Mouse (Mus musculus): ENCODE measurements around the gene Abcg1. TPM values are rescaled to one million over a fixed set of nuclear protein-coding genes. Genes with fewer than 3 reads are reported as not detected.

Gene Abcg1
- polyA plus RNA-seq, 1 experiment: not detected

DNA sequence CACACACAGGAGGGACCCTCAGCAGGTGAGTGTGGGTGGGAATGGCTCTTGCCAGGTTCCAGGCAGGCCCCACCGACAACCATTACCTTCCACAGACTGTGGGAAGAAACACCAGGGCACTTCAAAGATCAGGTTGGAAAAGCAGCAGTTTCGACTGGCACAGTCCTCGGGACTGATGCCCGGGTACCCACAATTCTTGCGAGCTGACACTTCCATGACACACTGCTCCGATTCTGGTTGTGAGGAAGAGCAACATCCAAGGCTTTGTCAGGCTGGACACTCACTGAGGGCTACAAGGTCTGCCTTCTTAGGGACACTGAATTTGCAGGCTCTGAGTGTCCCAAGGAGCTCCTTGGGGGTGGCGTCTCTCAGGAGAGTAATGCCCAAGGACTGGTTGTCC lies 84.6 kb downstream of the Abcg1 start:
- 95% methylated on average over 7 of the region's 7 CpGs for WGBS
- Histone ChIP-seq H3K27ac (ENCODE audit: insufficient read depth, low read depth, low read length) (no peak overlapping the region), H3K4me1 (ENCODE audit: control insufficient read depth, insufficient read depth, low read length) (no peaks in the 10 kb centered on the region), H3K4me3 (ENCODE audit: insufficient read depth, low read depth, low read length) (no peak overlapping the region)
- no peak for TF ChIP-seq CTCF (IDR thresholded peaks at IDR 0.05; ENCODE audit: insufficient read depth, low read depth, low read length)
- no peak for TF ChIP-seq POLR2A (IDR thresholded peaks at IDR 0.05; ENCODE audit: insufficient read depth, low read depth, low read length)

DNA sequence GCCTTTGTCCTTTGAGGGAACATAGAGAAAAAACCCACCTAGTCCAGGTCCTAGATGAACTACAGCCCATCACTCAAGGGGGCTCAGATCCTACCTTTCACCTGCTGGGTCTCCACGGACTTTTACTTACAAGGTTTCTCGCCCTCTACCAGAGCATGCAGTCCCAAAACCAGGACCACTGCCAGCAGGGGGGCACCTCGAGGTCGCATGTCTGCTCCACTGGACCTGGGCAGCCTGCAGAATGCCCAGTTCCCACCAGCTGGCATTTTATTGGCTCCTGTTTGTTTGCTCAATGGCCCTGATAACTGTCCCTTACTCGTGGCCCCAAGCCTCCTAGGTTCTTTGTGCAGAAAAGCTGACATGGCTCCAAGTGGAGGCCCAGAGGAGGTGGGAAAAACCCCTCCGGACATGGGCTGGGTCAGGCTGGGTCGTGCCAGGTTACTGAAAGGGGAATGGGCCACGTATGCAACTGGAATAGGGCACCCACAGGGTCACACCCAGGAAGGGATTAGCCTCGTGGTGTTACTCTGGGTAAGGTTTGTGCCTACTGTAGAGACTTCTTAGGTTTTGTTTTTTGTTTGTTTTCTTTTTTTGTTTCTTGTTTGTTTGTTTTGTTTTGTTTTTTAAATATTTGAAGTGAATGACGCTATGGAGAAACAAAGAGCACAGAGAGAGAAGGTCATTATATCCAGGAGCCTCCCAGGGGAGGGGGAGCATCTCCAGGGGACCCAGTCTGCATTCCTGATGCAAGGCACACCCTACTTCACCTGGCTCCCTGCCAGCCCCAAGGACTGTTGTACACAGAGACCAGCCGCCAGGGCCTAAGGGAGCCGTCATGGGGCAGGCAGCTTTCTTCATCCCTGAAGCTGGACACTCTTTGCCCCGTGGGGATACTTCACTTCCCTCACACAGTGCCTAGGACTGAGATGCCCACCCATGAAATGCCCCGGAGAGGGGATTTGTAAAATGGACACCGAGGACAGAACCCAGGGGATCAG lies 86.9 kb downstream of the Abcg1 start, which contains the start of gene Tff2:
TSS of gene Tff2 (minus strand) at position 243 of the 998 bp plus-strand sequence.
- Histone ChIP-seq H3K27ac (ENCODE audit: insufficient read depth, low read depth, low read length) (no peak within 1 kb of the TSS), H3K4me3 (ENCODE audit: insufficient read depth, low read depth, low read length) (no peak within 1 kb of the TSS), H3K4me1 (ENCODE audit: control insufficient read depth, insufficient read depth, low read length) (no peaks in the 10 kb centered on the region)
- TF ChIP-seq POLR2A (IDR thresholded peaks at IDR 0.05; ENCODE audit: insufficient read depth, low read depth, low read length): no peak
- TF ChIP-seq CTCF (IDR thresholded peaks at IDR 0.05; ENCODE audit: insufficient read depth, low read depth, low read length): no peak
- 60% methylated on average over 15 of the region's 15 CpGs for WGBS

DNA sequence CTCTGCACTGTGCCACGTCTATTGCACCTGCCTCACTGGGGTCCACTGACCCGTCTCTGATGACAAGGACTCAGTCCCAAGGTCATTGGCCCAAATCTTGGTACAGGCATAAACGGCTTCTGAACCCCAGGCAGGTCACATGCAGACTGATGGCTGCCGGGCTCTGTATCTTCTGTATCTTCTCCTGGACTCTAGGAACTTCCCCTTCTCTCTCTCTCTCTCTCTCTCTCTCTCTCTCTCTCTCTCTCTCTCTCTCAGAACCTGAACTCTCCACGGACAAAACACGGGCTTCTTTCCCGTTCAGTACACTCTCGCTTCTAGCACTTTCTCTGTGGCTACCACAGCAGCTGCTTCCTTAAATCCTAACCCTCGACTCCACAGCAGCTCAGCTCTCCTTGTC lies 88.5 kb downstream of the Abcg1 start:
- Histone ChIP-seq H3K4me1 (ENCODE audit: control insufficient read depth, insufficient read depth, low read length) (no peaks in the 10 kb centered on the region), H3K27ac (ENCODE audit: insufficient read depth, low read depth, low read length) (no peak overlapping the region), H3K4me3 (ENCODE audit: insufficient read depth, low read depth, low read length) (no peak overlapping the region)
- 90% methylated on average over 9 of the region's 9 CpGs for WGBS
- no peak for TF ChIP-seq CTCF (IDR thresholded peaks at IDR 0.05; ENCODE audit: insufficient read depth, low read depth, low read length)
- TF ChIP-seq POLR2A (IDR thresholded peaks at IDR 0.05; ENCODE audit: insufficient read depth, low read depth, low read length): no peak

- Histone ChIP-seq H3K4me3 (ENCODE audit: insufficient read depth, low read depth, low read length) (no peak overlapping the region), H3K4me1 (ENCODE audit: control insufficient read depth, insufficient read depth, low read length) (peaks cover 11% of the 10 kb centered on the region), H3K27ac (ENCODE audit: insufficient read depth, low read depth, low read length) (no peak overlapping the region)
- TF ChIP-seq CTCF (IDR thresholded peaks at IDR 0.05; ENCODE audit: insufficient read depth, low read depth, low read length): no peak
- TF ChIP-seq POLR2A (IDR thresholded peaks at IDR 0.05; ENCODE audit: insufficient read depth, low read depth, low read length): no peak
- 63% methylated on average over 5 of the region's 5 CpGs for WGBS
Measured at GRCm38 (mm10) chr17:31152512-31152911, 95.0 kb downstream of the Abcg1 start.

GRCm38 (mm10) chr17:31152966-31153499 lies 95.6 kb downstream of the Abcg1 start:
- no peak overlapping the region for H3K27ac ChIP-seq (ENCODE audit: insufficient read depth, low read depth, low read length)
- 77% methylated on average over 9 of the region's 9 CpGs for WGBS
- H3K4me1 ChIP-seq (ENCODE audit: control insufficient read depth, insufficient read depth, low read length): peaks cover 11% of the 10 kb centered on the region
- H3K4me3 ChIP-seq (ENCODE audit: insufficient read depth, low read depth, low read length): no peak overlapping the region
- TF ChIP-seq POLR2A (IDR thresholded peaks at IDR 0.05; ENCODE audit: insufficient read depth, low read depth, low read length) (no peak), CTCF (IDR thresholded peaks at IDR 0.05; ENCODE audit: insufficient read depth, low read depth, low read length) (no peak)

DNA sequence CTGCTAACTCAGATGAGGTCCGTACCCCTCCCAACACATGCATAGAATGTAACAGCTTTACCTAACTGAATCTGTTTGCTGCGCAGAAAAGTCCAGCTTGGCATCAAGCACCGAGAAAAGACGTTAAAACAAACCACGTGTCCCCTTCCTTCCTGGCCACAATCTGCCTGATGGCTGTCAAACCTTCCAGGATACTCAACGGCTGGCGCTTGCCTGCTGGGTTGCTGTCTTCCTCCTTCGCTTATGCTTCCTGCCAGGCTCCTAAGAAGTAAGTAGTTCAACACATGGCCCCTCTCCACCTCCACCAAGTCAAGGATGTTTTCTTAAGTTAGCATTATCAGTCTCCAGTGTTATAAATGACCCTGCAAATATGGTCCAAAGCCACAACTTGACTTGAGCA lies 96.3 kb downstream of the Abcg1 start:
- no peak for TF ChIP-seq CTCF (IDR thresholded peaks at IDR 0.05; ENCODE audit: insufficient read depth, low read depth, low read length)
- TF ChIP-seq POLR2A (IDR thresholded peaks at IDR 0.05; ENCODE audit: insufficient read depth, low read depth, low read length): no peak
- 83% methylated on average over 8 of the region's 8 CpGs for WGBS
- Histone ChIP-seq H3K4me1 (ENCODE audit: control insufficient read depth, insufficient read depth, low read length) (peaks cover 11% of the 10 kb centered on the region), H3K4me3 (ENCODE audit: insufficient read depth, low read depth, low read length) (no peak overlapping the region), H3K27ac (ENCODE audit: insufficient read depth, low read depth, low read length) (no peak overlapping the region)

DNA sequence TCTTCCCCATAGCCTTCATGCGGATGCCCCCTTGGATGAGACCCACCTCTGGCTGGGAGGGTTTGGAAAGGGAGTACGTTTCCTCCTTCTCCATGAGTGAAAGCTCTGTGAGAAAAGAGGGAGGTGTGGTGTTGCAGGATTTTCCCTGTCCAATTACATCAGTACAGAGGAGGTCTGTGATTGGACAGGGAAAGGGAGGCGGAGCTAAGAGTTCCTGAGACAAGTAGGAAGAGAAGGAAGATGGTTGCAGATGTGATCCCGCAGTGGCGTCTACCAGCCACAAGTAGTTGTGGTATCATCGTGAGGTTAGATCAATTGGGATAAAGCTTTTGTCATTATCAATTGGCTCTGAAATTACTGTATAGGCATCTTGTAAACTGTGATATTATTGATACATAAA lies 100.4 kb downstream of the Abcg1 start:
- 87% methylated on average over 6 of the region's 6 CpGs for WGBS
- TF ChIP-seq POLR2A (IDR thresholded peaks at IDR 0.05; ENCODE audit: insufficient read depth, low read depth, low read length): no peak
- H3K4me1 ChIP-seq (ENCODE audit: control insufficient read depth, insufficient read depth, low read length): peaks cover 10% of the 10 kb centered on the region
- no peak overlapping the region for H3K27ac ChIP-seq (ENCODE audit: insufficient read depth, low read depth, low read length)
- no peak overlapping the region for H3K4me3 ChIP-seq (ENCODE audit: insufficient read depth, low read depth, low read length)

GRCm38 (mm10) chr17:31160291-31160690 lies 102.8 kb downstream of the Abcg1 start:
- WGBS: 82% methylated on average over 4 of the region's 4 CpGs
- TF ChIP-seq CTCF (IDR thresholded peaks at IDR 0.05; ENCODE audit: insufficient read depth, low read depth, low read length) (no peak), POLR2A (IDR thresholded peaks at IDR 0.05; ENCODE audit: insufficient read depth, low read depth, low read length) (no peak)
- Histone ChIP-seq H3K4me3 (ENCODE audit: insufficient read depth, low read depth, low read length) (no peak overlapping the region), H3K4me1 (ENCODE audit: control insufficient read depth, insufficient read depth, low read length) (peaks cover 7% of the 10 kb centered on the region), H3K27ac (ENCODE audit: insufficient read depth, low read depth, low read length) (no peak overlapping the region)

- TF ChIP-seq CTCF (IDR thresholded peaks at IDR 0.05; ENCODE audit: insufficient read depth, low read depth, low read length) (no peak), POLR2A (IDR thresholded peaks at IDR 0.05; ENCODE audit: insufficient read depth, low read depth, low read length) (no peak)
- no peak overlapping the region for H3K27ac ChIP-seq (ENCODE audit: insufficient read depth, low read depth, low read length)
- 52% methylated on average over 12 of the region's 12 CpGs for WGBS
Measured at GRCm38 (mm10) chr17:31162607-31163006, 105.1 kb downstream of the Abcg1 start.

More at GRCm38 (mm10) chr17:31162607-31163006, 105.1 kb downstream of the Abcg1 start:
- Histone ChIP-seq H3K4me3 (ENCODE audit: insufficient read depth, low read depth, low read length) (no peak overlapping the region), H3K4me1 (ENCODE audit: control insufficient read depth, insufficient read depth, low read length) (peaks cover 4% of the 10 kb centered on the region)

Measured in olfactory bulb, adult 2 months (tissue).